Mouse (Mus musculus) lung, adult 2 months (tissue): ENCODE measurements around the gene Sept1.

ENCODE experiments used
- CTCF ChIP-seq: fragments of 200-500 bp; IDR thresholded peaks from 2 replicates; pipeline ENCODE4 v1.5.1; 2011; ENCODE audit warnings: mild to moderate bottlenecking, low read length, control low read depth; ENCODE audit not compliant: insufficient read depth
- POLR2A ChIP-seq: fragments of 200-500 bp; IDR thresholded peaks from 2 replicates; pipeline ENCODE4 v1.6.1; 2011; ENCODE audit warnings: low read depth, mild to moderate bottlenecking, control low read depth, low read length, borderline replicate concordance; ENCODE audit errors: extremely low read depth

- TF ChIP-seq CTCF (peak; percentile 93), POLR2A (no peak)
Observed at GRCm38 (mm10) chr7:127228615-127229303, 4.2 kb downstream of the Sept1 start.
